Mouse (Mus musculus) embryo, embryonic 11.5 days (tissue): Measurements from ENCODE around the gene Zfp185.
"Not testable (repeated sequence)": the region's sequence is repeated elsewhere in the genome, so short reads cannot be mapped to it uniquely, and the experiment has no call there.

Experiments used
- DNase-seq: peaks from one replicate; pipeline ENCODE4 v3.0.0-alpha.2; 2012; ENCODE audit warnings: low read depth, low spot score

Gene Zfp185

DNA sequence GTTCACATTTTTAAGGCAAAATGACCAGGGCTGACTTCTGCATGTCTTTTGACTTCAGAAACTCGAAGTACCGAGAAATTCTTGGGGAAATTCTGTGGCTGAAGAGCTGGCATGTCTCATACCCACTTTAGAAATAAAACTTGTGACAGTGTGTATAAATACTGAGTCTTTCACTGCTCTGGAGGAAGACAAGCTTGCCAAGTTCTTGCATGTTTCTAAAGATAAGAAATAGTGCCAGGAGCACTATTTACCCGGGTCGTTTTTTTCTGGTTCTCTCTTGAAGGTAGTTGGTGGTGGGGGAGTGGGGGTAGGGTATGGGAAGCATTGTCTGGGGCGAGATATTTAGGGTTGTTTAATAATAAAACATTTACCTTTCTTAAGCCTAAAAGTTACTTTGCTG, 75.2 kb downstream of the Zfp185 start:
- no peak for DNase-seq

- DNase-seq = no peak
Observed at GRCm38 (mm10) chrX:73063512-73064414, 76.6 kb downstream of the Zfp185 start.

GRCm38 (mm10) chrX:73064415-73064793, 77.3 kb downstream of the Zfp185 start, which contains the start of gene Pnma3:
Gene Pnma3 (plus strand): TSS chrX:73064787.
- no peak for DNase-seq

DNA sequence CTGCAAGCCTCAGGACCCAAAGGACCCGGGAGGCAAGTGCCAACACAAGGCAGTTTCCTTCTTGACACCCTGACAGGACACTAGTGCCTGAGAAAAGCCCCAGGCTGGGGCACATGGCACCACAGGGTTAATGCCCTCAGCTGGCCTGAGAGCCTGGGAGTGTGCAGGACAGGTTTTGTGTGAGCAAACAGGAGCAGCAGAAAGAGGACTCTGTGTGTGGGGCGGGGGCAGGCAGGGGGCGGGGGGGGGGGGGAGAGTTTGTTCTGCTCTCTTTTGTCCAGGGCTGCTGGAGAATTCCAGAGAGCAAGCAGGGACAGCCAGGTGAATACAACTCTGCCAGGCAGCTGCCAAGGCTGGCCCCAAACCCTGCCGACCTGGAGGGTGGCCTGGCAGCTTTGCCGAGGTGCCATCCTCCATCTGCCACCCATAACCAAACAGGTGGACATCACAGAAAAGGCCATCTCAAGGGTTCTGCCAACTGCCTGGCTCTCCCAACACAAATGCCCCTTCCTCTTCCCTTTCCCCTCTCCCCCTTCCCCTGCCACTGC, 79.7 kb downstream of the Zfp185 start:
- not testable (repeated sequence) for DNase-seq
